Mouse (Mus musculus): ENCODE measurements around the gene Rgs21.

DNA sequence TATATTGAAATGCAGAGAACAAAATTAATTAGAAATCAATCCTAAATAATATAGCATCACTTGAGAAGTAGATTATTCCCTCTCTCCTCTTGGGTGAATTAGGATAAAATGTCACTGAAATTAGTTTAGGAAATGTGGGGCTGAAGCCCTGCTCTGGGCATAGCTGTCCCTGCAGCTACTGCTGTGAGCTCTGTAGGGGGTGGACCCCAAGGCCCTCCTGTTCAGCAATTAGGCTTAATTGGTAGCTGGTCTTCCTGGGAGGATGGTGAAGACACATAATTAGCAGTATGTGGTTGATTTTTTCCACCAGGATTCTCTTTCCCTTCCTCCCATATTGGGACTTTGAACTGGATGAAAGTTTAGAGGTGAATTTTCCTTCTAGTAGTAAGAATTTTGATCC is 68.7 kb downstream of the Rgs21 start:
- TF ChIP-seq CTCF (IDR thresholded peaks at IDR 0.05; ENCODE audit: low read depth): no peak
- no peak for TF ChIP-seq EP300 (IDR thresholded peaks at IDR 0.05; ENCODE audit: low read depth)
